Mouse (Mus musculus) midbrain, embryonic 13.5 days (tissue): ENCODE results near the gene Ccn5. TPM values are rescaled to one million over a fixed set of nuclear protein-coding genes. Genes with fewer than 3 reads are reported as not detected.

Experiments
- polyA plus RNA-seq: library from polyadenylated mRNA; unstranded; fragments of >200 nt; fragmentation: Nextera tagmentation; extraction: Ambion mirVana; gene quantifications from 2 replicates; pipeline ENCODE4 v1.2.1, GENCODE M21; 2015

Ccn5 gene
- polyA plus RNA-seq, 1 experiment from 2014 or later = 0.15 TPM

Other genes with a start within 250 kb of the Ccn5 start
- gene Ttpal, start 218.5 kb upstream of the Ccn5 start, polyA plus RNA-seq = 50.2 and 50.7 TPM in 2 replicates
- gene Serinc3, start 175.7 kb upstream of the Ccn5 start, polyA plus RNA-seq = 30.5 and 31.7 TPM in 2 replicates
- 124 and 126 TPM in 2 replicates for gene Pkig, start 162.5 kb upstream of the Ccn5 start, polyA plus RNA-seq
- 3.4 and 4.6 TPM in 2 replicates for gene Ada, start 70.6 kb upstream of the Ccn5 start, polyA plus RNA-seq
- gene Kcnk15, start 32.8 kb downstream of the Ccn5 start, polyA plus RNA-seq = 0.13 TPM in 1 of 2 replicates, not detected in the other
- 6.9 and 8.1 TPM in 2 replicates for gene Rims4, start 97.8 kb downstream of the Ccn5 start, polyA plus RNA-seq
- 401 and 431 TPM in 2 replicates for gene Ywhab, start 174.1 kb downstream of the Ccn5 start, polyA plus RNA-seq
- gene Pabpc1l, start 204.6 kb downstream of the Ccn5 start, polyA plus RNA-seq = 1.1 and 1.8 TPM in 2 replicates
- 27.0 and 28.3 TPM in 2 replicates for gene Stk4, start 249.5 kb downstream of the Ccn5 start, polyA plus RNA-seq